Mouse (Mus musculus) embryonic fibroblast, embryonic 13.5 days (primary cell): ENCODE measurements at regions not wholly inside any gene's neighbourhood (a gene's known extent, or its start where the extent isn't known, plus 50 kb on each side); places are given as distances from the start of the nearest gene placed in this dataset.

ENCODE experiments used
- CTCF ChIP-seq: IDR thresholded peaks from 2 replicates; pipeline ENCODE4 v1.5.1; 2011; ENCODE audit warnings: mild to moderate bottlenecking, control low read depth, low read length, moderate library complexity, borderline replicate concordance; ENCODE audit not compliant: insufficient read depth
- POLR2A ChIP-seq: IDR thresholded peaks from 2 replicates; pipeline ENCODE4 v1.6.1; 2011; ENCODE audit warnings: low read depth, mild to moderate bottlenecking, control low read depth, low read length, moderate library complexity

- TF ChIP-seq CTCF (no peak), POLR2A (no peak)
Observed at GRCm38 (mm10) chr9:61620786-61621185, 248.6 kb downstream of the Tle3 start.
